Mouse (Mus musculus) forelimb bud, embryonic 11.5 days (tissue): ENCODE data around the gene Rhcg.
A peak's percentile ranks its signal among the peaks of the same experiment; 100 is the strongest.

Experiments
- DNase-seq: peaks from one replicate; pipeline ENCODE4 v3.0.0-alpha.2; 2012; ENCODE audit warnings: low read depth, low spot score

The Rhcg gene

DNA sequence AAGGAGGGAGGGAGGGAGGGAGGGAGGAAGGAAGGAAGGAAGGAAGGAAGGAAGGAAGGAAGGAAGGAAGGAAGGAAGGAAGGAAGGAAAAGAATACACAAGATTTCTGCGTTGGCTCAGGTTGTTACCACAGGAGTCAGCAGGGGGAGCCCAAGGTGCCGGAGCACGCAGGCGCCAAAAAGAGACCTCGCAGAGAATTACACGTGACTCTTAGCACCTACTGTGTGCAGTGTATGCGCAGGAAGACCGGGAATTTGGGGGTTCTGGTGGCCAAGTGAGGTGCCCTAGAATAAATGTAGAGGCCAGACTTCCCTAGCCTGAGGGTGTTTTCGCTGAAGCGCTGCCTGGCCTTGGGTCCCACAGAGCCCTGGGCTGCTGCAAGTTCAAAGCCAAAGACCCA is 64.8 kb downstream of the Rhcg start:
- DNase-seq, result no peak

- no peak for DNase-seq
Measured at GRCm38 (mm10) chr7:79548893-79549555, 68.4 kb downstream of the Rhcg start.

GRCm38 (mm10) chr7:79547092-79547491 is 70.4 kb downstream of the Rhcg start:
- peak; percentile 68 for DNase-seq

- DNase-seq, result no peak
Measured at GRCm38 (mm10) chr7:79545066-79545400, 72.4 kb downstream of the Rhcg start.

DNA sequence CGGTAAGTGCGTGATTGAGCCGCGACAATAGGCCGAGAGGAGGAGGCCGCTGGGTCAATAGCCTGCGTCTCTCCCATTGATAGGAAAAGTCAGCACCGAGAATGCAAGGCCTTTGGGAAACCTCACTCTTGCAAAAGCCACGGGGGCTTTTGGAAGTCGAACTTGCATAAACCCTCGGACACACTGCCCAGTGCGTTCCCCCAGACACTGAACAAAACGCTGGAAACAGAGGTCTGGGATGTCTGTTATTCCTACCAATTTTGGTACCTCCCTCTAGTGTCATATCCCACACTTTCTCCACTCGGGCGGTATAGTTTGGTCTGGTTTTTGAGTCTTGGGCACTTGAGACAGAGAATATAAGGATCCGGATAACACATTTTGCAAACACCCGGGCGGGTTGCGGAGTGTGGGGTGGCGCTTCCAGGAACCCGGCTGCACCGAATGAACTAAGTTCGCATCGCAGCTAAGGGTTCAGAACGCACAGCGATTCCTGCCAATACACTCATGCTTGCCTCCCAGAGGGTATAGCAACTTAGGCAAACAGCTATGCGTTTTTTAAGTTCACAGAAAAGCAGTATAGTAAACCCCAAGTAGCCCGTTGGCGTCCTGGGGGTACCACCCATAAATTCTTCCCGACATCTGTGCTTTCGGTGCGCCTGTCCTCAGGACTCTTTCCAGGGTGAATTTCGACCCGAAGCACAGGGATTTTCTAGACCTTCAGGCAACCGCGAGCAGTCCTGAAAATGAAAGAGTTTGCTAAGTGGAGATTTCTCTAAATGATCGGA is 73.0 kb downstream of the Rhcg start:
- DNase-seq, result peak; percentile 17
